Mouse (Mus musculus): Measurements from ENCODE around the gene Apba3. TPM values are rescaled to one million over a fixed set of nuclear protein-coding genes. Genes with fewer than 3 reads are reported as not detected.
"Not testable (repeated sequence)": the region's sequence is repeated elsewhere in the genome, so short reads cannot be mapped to it uniquely, and the experiment has no call there.

The Apba3 gene
- 29.7 and 30.6 TPM in 2 replicates for polyA plus RNA-seq (2015; fragmentation: Nextera tagmentation; extraction: Ambion mirVana)

DNA sequence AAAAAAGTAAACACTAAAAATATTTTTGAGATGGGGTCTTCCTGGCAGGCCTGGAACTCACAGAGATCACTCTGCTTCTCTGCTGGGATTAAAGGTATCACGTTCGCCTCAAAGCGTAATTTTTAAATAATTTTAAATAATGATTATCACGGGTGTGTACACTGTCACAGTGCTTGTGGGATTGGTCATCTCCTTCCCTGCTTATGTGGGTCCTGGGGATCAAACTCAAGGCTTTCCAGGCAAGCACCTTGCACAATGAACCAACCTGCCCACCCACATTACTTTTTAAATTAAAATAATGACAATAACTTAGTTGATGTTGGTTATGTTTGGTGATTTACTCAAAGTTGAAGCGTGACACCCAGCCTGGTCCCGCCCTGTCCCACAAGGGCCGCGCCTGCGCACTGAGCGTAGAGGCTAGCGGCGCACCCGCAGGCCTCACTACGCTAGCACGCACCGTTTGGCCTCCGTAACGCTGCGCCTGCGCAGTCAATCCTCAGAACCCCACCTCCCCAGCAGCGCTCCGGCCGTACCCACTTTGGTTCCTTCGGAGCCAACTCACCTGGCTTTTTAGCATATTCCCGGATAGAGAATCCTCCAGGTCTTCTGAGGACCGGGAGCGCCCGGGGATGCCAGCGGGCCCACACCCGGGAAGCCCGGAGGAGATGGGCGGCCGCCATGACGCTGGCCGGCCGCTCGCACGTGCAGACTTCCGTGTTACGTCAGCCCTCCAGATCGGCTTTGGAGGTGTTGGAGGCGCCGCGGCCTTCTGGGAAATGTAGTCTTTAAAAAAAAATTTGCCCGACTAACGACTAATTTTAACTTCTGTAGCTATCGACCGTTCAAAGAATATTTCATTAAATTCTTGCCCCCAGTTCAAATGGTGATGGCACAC, at the start of gene Apba3, which contains the start of gene Mrpl54:
TSS of gene Apba3 (plus strand) at position 750 of the 895 bp plus-strand sequence.
TSS of gene Mrpl54 (minus strand) at position 724 of the 895 bp plus-strand sequence.
- peak within 1 kb of the TSS; percentile 82 for H3K4me2 ChIP-seq
- peaks cover 28% of the 10 kb centered on the region for H3K4me1 ChIP-seq (replicated peaks)
- peaks cover 51% of the 10 kb centered on the region for H3K36me3 ChIP-seq
- H3K27me3 ChIP-seq = no peaks in the 10 kb centered on the region
- H3K9me3 ChIP-seq = no peaks in the 10 kb centered on the region
- H3K27ac ChIP-seq = peak within 1 kb of the TSS; percentile 88
- H3K9ac ChIP-seq = peak within 1 kb of the TSS; percentile 82
- peak within 1 kb of the TSS; percentile 67 for H3K4me3 ChIP-seq
- under 1% methylated on average over 48 of the region's 48 CpGs for WGBS
- peak; percentile 91 for ATAC-seq (ENCODE audit: low FRiP score)

DNA sequence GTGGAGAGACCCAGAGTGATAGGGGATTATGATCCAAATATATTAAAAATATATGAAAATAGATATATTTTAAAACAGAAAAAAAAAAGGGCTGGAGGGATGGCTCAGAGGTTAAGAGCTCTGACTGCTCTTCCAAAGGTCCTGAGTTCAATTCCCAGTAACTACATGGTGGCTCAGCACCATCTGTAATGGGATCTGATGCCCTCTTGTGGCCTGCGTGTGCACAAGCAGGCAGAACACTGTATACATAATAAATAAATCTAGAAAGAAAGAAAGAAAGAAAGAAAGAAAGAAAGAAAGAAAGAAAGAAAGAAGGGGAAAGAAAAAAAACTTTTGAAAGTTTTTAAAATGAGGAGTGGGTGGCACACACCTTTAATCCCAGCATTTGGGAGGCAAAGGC, 49.5 kb upstream of the Apba3 start:
- not testable (repeated sequence) for H3K27me3 ChIP-seq; ATAC-seq (ENCODE audit: low FRiP score)

DNA sequence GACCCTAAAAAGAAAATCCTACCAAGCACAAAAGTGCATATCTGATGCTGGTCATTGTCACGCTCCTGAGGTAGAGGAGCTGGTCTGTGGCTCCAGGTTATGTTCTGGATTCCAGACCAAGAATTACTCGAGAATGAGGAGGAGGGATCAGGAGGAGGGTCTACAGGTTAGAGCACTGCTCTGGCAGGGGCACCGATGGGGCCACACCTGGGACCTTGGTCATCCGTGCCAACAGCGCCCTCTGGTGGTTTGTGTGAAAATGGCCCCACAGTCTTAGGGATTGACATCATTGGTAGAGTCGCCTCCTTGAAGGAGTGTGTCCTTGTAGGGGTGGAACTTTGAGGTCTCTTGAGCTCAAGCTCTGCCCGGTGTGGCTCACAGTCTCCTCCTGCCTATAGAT, 48.8 kb upstream of the Apba3 start:
- Histone ChIP-seq H3K9me3 (no peaks in the 10 kb centered on the region), H3K27me3 (no peaks in the 10 kb centered on the region), H3K9ac (no peak overlapping the region), H3K36me3 (peaks cover 92% of the 10 kb centered on the region), H3K4me3 (no peak overlapping the region), H3K27ac (no peak overlapping the region), H3K4me2 (no peak overlapping the region), H3K4me1 (replicated peaks) (no peaks in the 10 kb centered on the region)
- no peak for ATAC-seq (ENCODE audit: low FRiP score)
- 37% methylated on average over 7 of the region's 7 CpGs for WGBS

More for the DNA sequence above, 49.5 kb upstream of the Apba3 start:
- not testable (repeated sequence) for H3K4me3 ChIP-seq; H3K27ac ChIP-seq; H3K9ac ChIP-seq; H3K4me2 ChIP-seq; H3K4me1 ChIP-seq (replicated peaks); H3K9me3 ChIP-seq
- H3K36me3 ChIP-seq = peaks cover 92% of the 10 kb centered on the region
- 23% methylated on average over 1 of the region's 1 CpGs for WGBS

DNA sequence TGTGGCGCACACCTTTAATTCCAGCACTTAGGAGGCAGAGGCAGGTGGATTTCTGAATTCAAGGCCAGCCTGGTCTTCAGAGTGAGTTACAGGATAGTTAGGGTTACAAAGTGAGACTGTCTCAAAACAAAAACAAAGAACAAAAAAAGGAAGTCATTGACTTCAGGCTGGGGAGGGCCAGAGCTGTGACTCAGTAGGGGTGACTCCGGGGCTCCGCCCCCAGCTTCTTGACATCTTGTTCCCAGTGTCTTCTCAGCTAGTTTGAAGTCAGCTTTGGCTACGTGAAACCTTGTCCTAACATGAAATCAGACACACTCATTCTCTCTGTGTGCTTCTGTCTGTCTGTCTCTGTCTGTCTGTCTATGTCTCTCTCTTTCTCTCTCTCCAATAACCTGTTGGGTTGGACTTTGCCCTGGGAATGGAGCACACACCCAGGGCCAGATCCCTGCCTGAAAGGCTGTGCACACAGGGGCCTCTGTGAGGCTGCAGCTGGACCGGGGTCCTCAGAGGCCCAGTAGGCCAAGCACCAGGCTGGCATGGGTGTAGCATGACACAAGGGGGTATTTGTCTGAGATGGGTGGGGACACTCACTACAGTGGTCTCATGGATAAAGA, 45.3 kb upstream of the Apba3 start:
- WGBS = 93% methylated on average over 5 of the region's 5 CpGs
- Histone ChIP-seq H3K4me1 (replicated peaks) (0 out of 2 replicates have a peak, but pooled peaks cover 1% of the 10 kb centered on the region), H3K27me3 (no peaks in the 10 kb centered on the region), H3K36me3 (peaks cover 79% of the 10 kb centered on the region), H3K4me2 (no peak overlapping the region), H3K9ac (no peak overlapping the region), H3K27ac (no peak overlapping the region), H3K4me3 (no peak overlapping the region), H3K9me3 (no peaks in the 10 kb centered on the region)
- no peak for ATAC-seq (ENCODE audit: low FRiP score)

DNA sequence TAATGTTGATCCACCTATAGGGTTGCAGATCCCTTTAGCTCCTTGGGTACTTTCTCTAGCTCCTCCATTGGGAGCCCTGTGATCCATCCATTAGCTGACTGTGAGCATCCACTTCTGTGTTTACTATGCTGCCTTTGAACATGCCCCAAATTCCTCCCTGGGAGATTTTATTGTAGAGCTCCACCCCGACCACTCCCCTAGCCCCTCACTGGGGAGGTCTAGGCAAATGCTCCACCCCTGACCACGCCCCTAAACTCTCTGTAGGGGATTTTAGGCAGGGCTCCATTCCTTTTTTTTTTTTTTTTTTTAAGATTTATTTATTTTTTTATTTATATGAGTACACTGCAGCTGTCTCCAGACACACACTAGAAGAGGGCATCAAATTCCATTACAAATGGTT, 43.0 kb upstream of the Apba3 start:
- not testable (repeated sequence) for H3K9me3 ChIP-seq; H3K4me3 ChIP-seq; H3K27ac ChIP-seq; H3K9ac ChIP-seq; ATAC-seq (ENCODE audit: low FRiP score); H3K4me2 ChIP-seq; H3K27me3 ChIP-seq
- WGBS = 72% methylated on average over 2 of the region's 2 CpGs
- Histone ChIP-seq H3K4me1 (replicated peaks) (peaks cover 20% of the 10 kb centered on the region), H3K36me3 (peaks cover 63% of the 10 kb centered on the region)

DNA sequence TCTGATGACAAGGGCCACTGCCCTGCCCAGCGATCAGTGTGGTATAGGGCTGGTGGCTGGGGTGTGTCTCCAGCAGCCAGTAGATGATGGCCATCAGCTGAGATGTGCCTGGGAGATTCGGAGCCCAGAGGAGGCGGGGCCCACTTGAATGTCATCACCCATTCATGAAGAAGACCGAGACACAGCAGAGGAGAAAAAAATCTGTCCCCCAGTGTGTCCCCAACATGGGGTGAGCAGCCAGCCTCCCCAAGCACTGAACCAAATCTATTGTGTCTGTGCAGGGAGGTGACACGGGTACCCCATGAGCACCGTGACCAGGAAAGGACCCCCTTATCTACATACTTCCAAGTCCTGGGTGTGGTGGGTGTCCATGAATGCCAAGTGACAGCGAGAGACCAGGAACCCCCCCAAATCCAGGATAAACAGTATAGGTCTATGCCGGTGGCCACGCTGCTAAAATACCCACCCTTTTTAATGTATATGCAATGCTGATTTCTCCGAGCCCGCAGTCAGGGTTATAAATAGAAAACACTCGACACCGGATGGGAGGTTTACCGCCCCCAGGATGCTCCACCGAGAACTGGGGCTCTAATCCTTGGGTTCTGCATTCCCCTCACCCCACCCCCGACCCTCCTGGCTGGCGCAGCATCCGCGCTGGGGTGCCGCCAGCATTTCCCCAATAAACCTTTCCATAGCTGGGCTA, 36.9 kb upstream of the Apba3 start:
- Histone ChIP-seq H3K4me2 (peak overlapping the region; percentile 75), H3K27ac (peak overlapping the region; percentile 92), H3K4me3 (peak overlapping the region; percentile 58), H3K4me1 (replicated peaks) (peaks cover 47% of the 10 kb centered on the region), H3K9ac (peak overlapping the region; percentile 87), H3K9me3 (no peaks in the 10 kb centered on the region), H3K36me3 (peaks cover 6% of the 10 kb centered on the region), H3K27me3 (no peaks in the 10 kb centered on the region)
- 6% methylated on average over 20 of the region's 20 CpGs for WGBS
- 0 out of 2 replicates have a peak, but pooled peaks have one; percentile 22 for ATAC-seq (ENCODE audit: low FRiP score)

DNA sequence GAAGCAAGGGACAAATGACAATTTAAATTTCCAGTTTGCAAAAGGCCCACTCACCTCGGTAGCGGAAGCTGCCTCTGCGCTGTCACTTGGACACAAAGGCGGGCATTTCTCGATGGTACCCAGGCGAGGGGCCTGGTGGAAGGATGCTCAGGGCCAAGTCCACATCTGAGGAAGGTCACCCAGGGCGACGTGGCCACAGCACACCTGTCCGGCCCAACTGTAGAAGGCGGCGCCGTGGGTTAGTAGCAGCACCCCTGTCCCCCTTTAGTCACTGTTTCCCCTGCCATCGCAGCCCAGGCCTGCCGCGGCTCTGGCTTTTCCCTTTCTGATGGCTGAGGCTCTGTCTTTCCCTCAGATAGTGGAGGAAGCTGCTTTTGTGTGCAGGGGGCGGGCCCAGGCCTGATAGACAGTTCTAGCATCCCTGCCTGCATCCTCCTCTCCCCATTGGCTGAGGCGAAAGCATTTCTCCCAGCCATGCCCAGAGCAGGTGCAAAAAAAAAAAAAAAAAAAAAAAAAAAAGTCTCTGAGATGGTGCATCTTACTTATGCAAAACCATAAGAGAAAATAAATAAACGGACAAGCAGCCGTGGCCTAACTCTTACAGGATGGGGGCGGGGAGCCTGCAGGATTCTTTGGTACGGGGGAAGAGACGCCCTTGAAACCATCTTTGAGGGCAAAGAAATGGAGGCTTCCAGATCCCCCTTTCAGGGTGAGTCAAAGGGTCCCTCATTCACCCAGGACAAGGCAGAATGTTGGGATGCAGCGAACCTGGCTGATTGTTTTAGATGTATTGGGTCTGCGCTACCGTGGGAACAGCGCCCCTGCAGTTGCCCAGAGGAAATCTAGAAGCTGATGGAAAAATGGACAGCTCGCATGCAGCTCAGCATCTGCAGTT, 36.1 kb upstream of the Apba3 start, which contains the start of gene Atcay:
TSS of gene Atcay (minus strand) at position 396 of the 895 bp plus-strand sequence.
- ATAC-seq (ENCODE audit: low FRiP score) = peak; percentile 87
- no peaks in the 10 kb centered on the region for H3K9me3 ChIP-seq
- peaks cover 47% of the 10 kb centered on the region for H3K4me1 ChIP-seq (replicated peaks)
- peak within 1 kb of the TSS; percentile 87 for H3K9ac ChIP-seq
- peak within 1 kb of the TSS; percentile 92 for H3K27ac ChIP-seq
- peak within 1 kb of the TSS; percentile 58 for H3K4me3 ChIP-seq
- H3K27me3 ChIP-seq = no peaks in the 10 kb centered on the region
- peak within 1 kb of the TSS; percentile 75 for H3K4me2 ChIP-seq
- 5% methylated on average over 27 of the region's 27 CpGs for WGBS
- H3K36me3 ChIP-seq = peaks cover 6% of the 10 kb centered on the region; the same call in 1 of the 2 replicates

DNA sequence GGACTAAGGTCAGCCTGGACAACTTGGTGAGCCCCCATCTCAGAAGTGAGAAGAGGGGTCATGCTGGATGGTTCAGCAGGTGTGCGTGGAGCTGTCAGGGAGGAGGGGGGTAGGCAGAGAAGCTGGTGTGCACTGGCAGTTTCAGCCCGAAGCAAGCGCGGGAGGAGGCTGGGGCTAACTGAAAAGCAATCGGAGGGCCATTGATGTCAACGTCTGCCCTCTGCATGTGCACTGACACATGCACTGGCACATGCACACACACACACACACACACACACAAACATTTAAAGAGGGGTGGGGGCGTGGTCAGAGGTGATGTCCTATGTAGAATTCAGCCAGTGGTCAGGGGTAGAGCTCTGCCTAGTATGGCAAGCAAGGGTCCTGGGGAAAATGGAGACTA, 35.3 kb upstream of the Apba3 start:
- Histone ChIP-seq H3K4me3 (peak overlapping the region; percentile 58), H3K4me1 (replicated peaks) (peaks cover 46% of the 10 kb centered on the region), H3K27me3 (no peaks in the 10 kb centered on the region), H3K27ac (peak overlapping the region; percentile 92), H3K4me2 (peak overlapping the region; percentile 75), H3K9ac (peak overlapping the region; percentile 87), H3K36me3 (0 out of 2 replicates have a peak, but pooled peaks cover 4% of the 10 kb centered on the region), H3K9me3 (no peaks in the 10 kb centered on the region)
- WGBS = 44% methylated on average over 7 of the region's 7 CpGs
- ATAC-seq (ENCODE audit: low FRiP score) = no peak

DNA sequence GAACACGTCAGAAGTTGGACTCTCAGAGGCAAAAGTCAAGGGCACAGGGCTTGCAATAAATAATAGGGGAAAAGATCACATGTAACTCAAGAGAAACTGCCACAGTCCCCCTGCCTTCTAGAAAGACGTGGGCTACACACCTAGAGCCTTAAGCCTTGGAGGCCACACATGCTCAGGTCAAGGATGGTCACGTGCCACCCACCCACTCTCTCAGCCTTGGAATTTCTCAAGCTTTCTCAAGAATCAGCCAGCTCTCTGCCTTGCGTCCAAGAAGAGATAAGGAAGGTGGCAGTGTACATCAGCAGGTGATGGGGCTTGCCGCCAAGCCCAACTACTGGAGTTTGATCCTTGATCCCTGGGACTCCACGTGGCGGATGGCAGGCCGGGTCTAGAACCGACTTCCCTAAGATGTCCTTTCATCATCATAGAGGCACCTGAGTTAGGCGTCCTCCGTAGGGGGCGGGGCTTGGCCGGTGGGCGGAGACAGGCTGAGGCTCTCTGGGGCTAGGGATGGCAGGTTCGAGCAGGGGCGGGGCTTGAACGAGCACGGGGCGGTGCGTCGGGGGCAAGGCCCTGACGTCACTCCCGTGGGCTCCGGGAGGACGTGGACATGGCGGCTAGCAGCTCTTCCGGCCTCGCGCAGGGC, 34.1 kb upstream of the Apba3 start, which contains the start of gene Zfr2:
TSS of gene Zfr2 (plus strand) at position 576 of the 646 bp plus-strand sequence.
- H3K27ac ChIP-seq = no peak within 1 kb of the TSS

DNA sequence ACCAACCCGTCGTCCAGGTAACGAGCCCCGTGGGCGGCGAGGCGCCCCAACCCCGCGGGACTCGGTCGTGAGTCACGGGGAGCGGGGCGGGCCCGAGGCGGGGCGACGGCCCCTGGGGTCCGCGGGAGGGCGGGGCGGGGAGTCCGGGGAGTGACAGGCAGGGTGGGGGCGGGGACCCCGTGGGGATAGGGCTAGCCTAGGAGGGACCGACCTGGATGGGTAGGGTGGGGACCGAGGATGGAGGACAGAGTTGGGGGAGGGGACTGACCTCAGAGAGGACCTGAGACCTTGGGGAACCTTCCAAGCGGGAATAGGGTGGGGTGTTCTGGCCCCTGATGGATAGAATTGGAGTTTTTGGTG, 33.6 kb upstream of the Apba3 start:
- Histone ChIP-seq H3K9me3 (no peaks in the 10 kb centered on the region), H3K9ac (peak overlapping the region; percentile 84), H3K27ac (no peak overlapping the region), H3K27me3 (peaks cover 11% of the 10 kb centered on the region), H3K4me2 (peak overlapping the region; percentile 66), H3K36me3 (peaks cover 12% of the 10 kb centered on the region; the same call in 1 of the 2 replicates), H3K4me3 (peak overlapping the region; percentile 70), H3K4me1 (replicated peaks) (peaks cover 35% of the 10 kb centered on the region)
- peak; percentile 37 for ATAC-seq (ENCODE audit: low FRiP score)
- WGBS = under 1% methylated on average over 27 of the region's 28 CpGs

More for the DNA sequence above, 34.1 kb upstream of the Apba3 start, which contains the start of gene Zfr2:
- Histone ChIP-seq H3K9ac (peak within 1 kb of the TSS; percentile 84), H3K36me3 (peaks cover 7% of the 10 kb centered on the region; the same call in 1 of the 2 replicates), H3K4me3 (peak within 1 kb of the TSS; percentile 70), H3K4me1 (replicated peaks) (peaks cover 40% of the 10 kb centered on the region), H3K27me3 (peaks cover 6% of the 10 kb centered on the region), H3K9me3 (no peaks in the 10 kb centered on the region), H3K4me2 (peak within 1 kb of the TSS; percentile 66)
- WGBS = 9% methylated on average over 29 of the region's 29 CpGs
- ATAC-seq (ENCODE audit: low FRiP score) = peak; percentile 62

All from hindbrain, embryonic 13.5 days (tissue).